In genomic region chrX:73626981-73627380, GRCm38 (mm10) we compare ENCODE assay signal across 23 mouse cellular contexts. TPM values are rescaled to one million over a fixed set of nuclear protein-coding genes. Genes with fewer than 3 reads are reported as not detected.
DNase-seq lines count a peak whose midpoint lies in the region; ATAC-seq and TF ChIP-seq lines count a peak whose summit lies in the region.
"Had no signal": no experiment of that assay in that cellular context is flagged by ENCODE, and none has a peak within 500 bp of the region (broad histone marks: within the 10 kb centered on the region; RNA-seq: fewer than 3 reads in every experiment).

No protein-coding gene starts in this region.

- no peak overlapping the region for H3K4me3 ChIP-seq in cerebellum, adult 2 months (replicated peaks; ENCODE audit: insufficient read depth, low read depth, low read length)
- no peak overlapping the region for H3K4me3 ChIP-seq in heart, embryonic 12.5 days
- H3K4me3 ChIP-seq: embryonic facial prominence, embryonic 15.5 days; erythroblast, embryonic 14.5 days; forebrain, embryonic 10.5 days; heart, embryonic 10.5 days; heart, embryonic 15.5 days; hindbrain, embryonic 13.5 days; kidney, embryonic 15.5 days had no signal

- TF ChIP-seq CTCF in cerebellum, adult 2 months (IDR thresholded peaks at IDR 0.05; ENCODE audit: borderline replicate concordance, insufficient read depth, low read depth, low read length) = no peak

- H3K27me3 ChIP-seq in cerebellum, adult 2 months (ENCODE audit: control insufficient read depth, insufficient read depth, low read length) = no peaks in the 10 kb centered on the region
- H3K27me3 ChIP-seq in heart, embryonic 12.5 days (replicated peaks) = peaks cover 34% of the 10 kb centered on the region
- H3K27me3 ChIP-seq: CH12.LX; heart, embryonic 15.5 days had no signal

- DNase-seq in cerebellum, adult 2 months = peak; percentile 26 to 36
- peak; percentile 29 for DNase-seq in heart, adult 11 months
- DNase-seq in cerebellum, adult 9-10 months = peak; percentile 14
- DNase-seq in skeletal muscle tissue, adult 2 months (ENCODE audit: low read depth, low spot score) = peak; percentile 4
- DNase-seq in kidney, adult 11 months = no peak
- DNase-seq: adrenal gland, postnatal 10 days; embryo, embryonic 11 days; gastrocnemius, postnatal 36 days; heart, adult 18-20 months; heart, postnatal 14 days; kidney, adult 18-20 months had no signal

- H3K4me2 ChIP-seq in heart, embryonic 12.5 days = no peak overlapping the region
- H3K4me2 ChIP-seq: embryonic facial prominence, embryonic 15.5 days; heart, embryonic 15.5 days; hindbrain, embryonic 13.5 days; kidney, embryonic 15.5 days had no signal

- no peak overlapping the region; the same call in 1 of the 2 replicates for H3K27ac ChIP-seq in cerebellum, adult 2 months (ENCODE audit: insufficient read depth, low read length)
- H3K27ac ChIP-seq in heart, embryonic 12.5 days (ENCODE audit: poor library complexity, severe bottlenecking) = no peak overlapping the region
- H3K27ac ChIP-seq: embryonic facial prominence, embryonic 15.5 days; forebrain, embryonic 10.5 days; heart, embryonic 10.5 days; heart, embryonic 15.5 days; hindbrain, embryonic 13.5 days; hindbrain, postnatal 0 days; kidney, embryonic 15.5 days had no signal

- no peak for ATAC-seq in cerebellum, adult (ENCODE audit: insufficient number of reproducible peaks, low FRiP score, low TSS enrichment)
- no peak for ATAC-seq in heart, embryonic 12.5 days (ENCODE audit: insufficient number of reproducible peaks, low FRiP score)
- ATAC-seq: forebrain, embryonic 14.5 days; hindbrain, postnatal 0 days had no signal

- H3K36me3 ChIP-seq in heart, embryonic 12.5 days = no peaks in the 10 kb centered on the region
- H3K36me3 ChIP-seq: embryonic facial prominence, embryonic 15.5 days; forebrain, embryonic 10.5 days; heart, embryonic 10.5 days; heart, embryonic 15.5 days; hindbrain, embryonic 13.5 days; kidney, embryonic 15.5 days had no signal

- no peaks in the 10 kb centered on the region; the same call in 1 of the 2 replicates for H3K4me1 ChIP-seq in cerebellum, adult 2 months (ENCODE audit: control insufficient read depth, insufficient read depth, low read length)
- H3K4me1 ChIP-seq in heart, embryonic 12.5 days (replicated peaks) = no peaks in the 10 kb centered on the region
- H3K4me1 ChIP-seq: embryonic facial prominence, embryonic 15.5 days; forebrain, embryonic 10.5 days; heart, embryonic 10.5 days; heart, embryonic 15.5 days; hindbrain, embryonic 13.5 days; kidney, embryonic 15.5 days had no signal

- no peaks in the 10 kb centered on the region for H3K9me3 ChIP-seq in heart, embryonic 12.5 days (replicated peaks)
- H3K9me3 ChIP-seq: embryonic facial prominence, embryonic 15.5 days; forebrain, embryonic 10.5 days; heart, embryonic 10.5 days; heart, embryonic 15.5 days; hindbrain, embryonic 13.5 days; kidney, embryonic 15.5 days had no signal

- no peak overlapping the region for H3K9ac ChIP-seq in heart, embryonic 12.5 days
- H3K9ac ChIP-seq: embryonic facial prominence, embryonic 15.5 days; heart, embryonic 15.5 days; hindbrain, embryonic 13.5 days; kidney, embryonic 15.5 days had no signal

- TF ChIP-seq POLR2A in cerebellum, adult 2 months (IDR thresholded peaks at IDR 0.05; ENCODE audit: borderline replicate concordance, insufficient read depth, low read length) = no peak

RNA-seq across cellular contexts. Expression of gene Dusp9, which starts 12.2 kb away (rescaled TPM):
- 0.43 and 0.52 TPM in 2 replicates for polyA plus RNA-seq in cerebellum, adult 2 months (2012; rRNA removed)
- 9.8 and 10.3 TPM in 2 replicates for polyA plus RNA-seq in heart, embryonic 12.5 days (2016; fragmentation: Nextera tagmentation; extraction: Ambion mirVana)

RNA-seq across cellular contexts. Expression of gene Pnck, which starts 32.9 kb away (rescaled TPM):
- polyA plus RNA-seq in cerebellum, adult 2 months (2012; rRNA removed) = 92.0 and 97.8 TPM in 2 replicates
- 10.7 and 11.0 TPM in 2 replicates for polyA plus RNA-seq in heart, embryonic 12.5 days (2016; fragmentation: Nextera tagmentation; extraction: Ambion mirVana)
- polyA plus RNA-seq: erythroblast, embryonic 14.5 days had no signal

RNA-seq across cellular contexts. Expression of gene Slc6a8, which starts 46.0 kb away (rescaled TPM):
- 165 and 166 TPM in 2 replicates for polyA plus RNA-seq in cerebellum, adult 2 months (2012; rRNA removed)
- 8.8 and 9.8 TPM in 2 replicates for polyA plus RNA-seq in heart, embryonic 12.5 days (2016; fragmentation: Nextera tagmentation; extraction: Ambion mirVana)
- polyA plus RNA-seq: erythroblast, embryonic 14.5 days had no signal

Comparison
In these comparisons a context has a peak if more than half of its experiments do, and no peak if none do; other contexts are left out.
1. RNA of gene Slc6a8, which starts 46.0 kb away (polyA plus RNA-seq): 165 to 166 TPM in cerebellum, adult 2 months; 8.8 to 9.8 TPM in heart, embryonic 12.5 days; every median in the first group is over 10 times any median in the second.